Mouse (Mus musculus): ENCODE results near the gene Ltk. TPM values are rescaled to one million over a fixed set of nuclear protein-coding genes. Genes with fewer than 3 reads are reported as not detected.

The Ltk gene
- polyA plus RNA-seq, 1 experiment from 2014 or later: 0.86 TPM

DNA sequence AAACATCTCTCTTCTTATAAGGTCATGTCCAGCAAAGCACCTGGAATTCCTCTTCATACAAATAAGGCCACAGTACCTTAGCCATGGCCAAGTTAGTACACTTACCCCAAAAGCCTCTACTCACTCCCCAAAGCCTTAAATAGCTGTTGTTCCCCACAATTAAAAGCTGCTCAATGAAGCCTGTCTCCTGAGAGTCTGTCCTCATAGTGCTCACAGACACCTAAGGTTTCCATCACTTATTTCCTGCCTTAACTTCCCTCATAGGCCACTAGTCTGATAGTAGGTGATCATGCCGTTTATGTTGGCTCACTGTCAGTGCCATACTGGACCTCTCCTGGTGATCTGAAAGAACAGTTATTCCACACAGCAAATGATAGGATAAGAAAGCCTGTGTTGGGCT, 2.0 kb upstream of the Ltk start:
- H3K4me1 ChIP-seq (ENCODE audit: control insufficient read depth, insufficient read depth, low read length): peaks cover 7% of the 10 kb centered on the region
- no peak overlapping the region for H3K27ac ChIP-seq (ENCODE audit: low read length)
- no peaks in the 10 kb centered on the region for H3K9me3 ChIP-seq (ENCODE audit: control insufficient read depth, low read length)
- 71% methylated on average over 1 of the region's 1 CpGs for WGBS
- ATAC-seq: no peak
- H3K4me2 ChIP-seq (ENCODE audit: low read depth, low read length): no peak overlapping the region
- H3K4me3 ChIP-seq (ENCODE audit: low read length): no peak overlapping the region
- H3K9ac ChIP-seq (ENCODE audit: low read depth, low read length): no peak overlapping the region
- no peaks in the 10 kb centered on the region for H3K36me3 ChIP-seq (ENCODE audit: control insufficient read depth, insufficient read depth, low read length)
- H3K27me3 ChIP-seq (replicated peaks; ENCODE audit: control insufficient read depth, insufficient read depth, low read length): peaks cover 21% of the 10 kb centered on the region

DNA sequence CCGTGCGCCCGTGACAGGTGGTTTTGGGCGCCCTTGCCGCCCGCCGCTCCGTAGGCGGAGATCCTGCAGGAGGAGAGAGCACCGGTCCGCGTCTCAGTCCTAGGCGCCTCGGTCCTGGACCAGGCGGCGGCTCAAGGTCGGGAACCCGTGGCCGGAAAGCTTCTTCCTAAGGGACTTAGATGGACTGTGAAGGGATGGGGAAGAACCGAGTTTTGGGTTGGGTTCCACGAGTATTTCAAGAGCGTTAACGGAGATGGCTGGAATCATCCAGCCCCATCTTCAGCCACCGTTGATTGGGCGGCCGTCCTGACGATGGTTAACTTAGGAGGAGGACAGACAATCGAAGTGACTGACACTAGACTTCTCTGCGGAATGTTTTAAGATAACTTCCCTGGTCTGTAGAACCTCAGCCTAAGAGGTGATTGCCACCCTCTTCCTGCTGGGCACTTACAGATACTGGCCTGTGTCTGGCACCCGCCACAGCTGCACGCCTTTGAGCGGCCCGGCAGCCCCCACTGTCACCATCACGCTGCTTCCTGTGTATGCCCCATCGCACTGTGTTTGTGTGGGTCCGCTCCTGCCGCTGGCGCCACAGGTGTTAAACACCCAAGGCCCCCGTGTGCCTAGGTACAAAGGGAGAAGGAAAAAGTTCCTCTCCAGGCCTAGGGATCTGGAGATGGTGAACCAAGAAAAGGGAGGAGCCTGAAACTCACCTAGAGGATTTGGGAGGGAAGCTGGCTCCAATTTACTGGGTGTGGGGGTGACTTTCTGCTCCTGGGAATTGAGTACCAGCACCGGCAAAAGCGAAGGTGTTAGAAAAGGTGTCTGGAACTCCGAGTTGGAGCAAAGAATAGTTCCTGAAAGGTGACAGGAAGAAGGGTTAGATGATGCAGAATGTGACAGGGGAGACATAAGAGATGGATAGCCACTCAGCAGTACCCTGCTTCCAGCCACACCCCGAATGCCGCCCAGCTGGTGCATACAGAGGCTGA, 1.1 kb downstream of the Ltk start:
- peaks cover 27% of the 10 kb centered on the region for H3K27me3 ChIP-seq (replicated peaks; ENCODE audit: control insufficient read depth, insufficient read depth, low read length)
- H3K27ac ChIP-seq (ENCODE audit: low read length): no peak overlapping the region
- peak; percentile 10; the same call in 1 of the 2 replicates for ATAC-seq
- peak overlapping the region; percentile 68; the same call in 1 of the 2 replicates for H3K9ac ChIP-seq (ENCODE audit: low read depth, low read length)
- H3K4me2 ChIP-seq (ENCODE audit: low read depth, low read length): peak overlapping the region; percentile 99
- 6% methylated on average over 44 of the region's 44 CpGs for WGBS
- peaks cover 7% of the 10 kb centered on the region for H3K4me1 ChIP-seq (ENCODE audit: control insufficient read depth, insufficient read depth, low read length)
- H3K36me3 ChIP-seq (ENCODE audit: control insufficient read depth, insufficient read depth, low read length): no peaks in the 10 kb centered on the region
- H3K9me3 ChIP-seq (ENCODE audit: control insufficient read depth, low read length): no peaks in the 10 kb centered on the region
- peak overlapping the region; percentile 66 for H3K4me3 ChIP-seq (ENCODE audit: low read length)

DNA sequence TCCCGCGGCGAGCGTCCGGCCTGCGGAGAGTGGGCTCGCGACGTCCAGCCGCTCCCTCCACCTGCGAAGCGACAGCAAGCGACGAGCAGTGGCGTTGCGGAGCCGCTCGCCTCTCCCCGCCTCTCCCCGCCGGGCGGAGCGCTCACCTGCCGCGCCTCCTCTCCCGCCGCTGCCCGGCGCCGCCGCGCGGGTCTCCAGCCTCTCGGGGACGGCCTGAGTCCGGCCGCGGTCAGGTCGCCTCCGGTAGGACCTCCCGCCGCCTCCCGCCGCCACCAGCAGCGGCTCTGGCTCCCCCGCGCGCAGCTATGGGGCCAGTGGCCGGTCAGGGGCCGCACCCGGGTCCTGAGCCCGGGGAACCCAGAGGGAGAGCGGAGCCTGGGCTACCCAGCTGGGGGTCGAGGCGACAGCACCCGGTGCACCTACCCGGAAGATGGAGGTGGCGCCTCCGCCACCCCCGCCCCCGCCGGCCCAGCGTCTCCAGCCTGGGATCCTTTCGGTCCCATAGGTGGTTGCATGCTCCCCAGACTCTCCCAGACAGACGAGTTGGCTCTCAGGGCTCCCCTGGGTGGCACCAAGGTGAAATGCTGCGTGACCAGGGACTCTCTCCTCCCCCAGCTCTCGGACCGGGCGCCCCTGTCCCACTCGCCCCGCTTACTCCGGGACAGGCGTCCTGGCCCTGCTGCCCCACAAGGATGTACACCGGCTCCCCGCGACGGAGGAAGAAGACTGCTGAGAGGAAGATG, 2.0 kb downstream of the Ltk start:
- peak; percentile 41 for ATAC-seq
- peak overlapping the region; percentile 66 for H3K4me3 ChIP-seq (ENCODE audit: low read length)
- H3K27me3 ChIP-seq (replicated peaks; ENCODE audit: control insufficient read depth, insufficient read depth, low read length): peaks cover 27% of the 10 kb centered on the region
- H3K4me1 ChIP-seq (ENCODE audit: control insufficient read depth, insufficient read depth, low read length): peaks cover 7% of the 10 kb centered on the region
- under 1% methylated on average over 73 of the region's 77 CpGs for WGBS
- H3K36me3 ChIP-seq (ENCODE audit: control insufficient read depth, insufficient read depth, low read length): no peaks in the 10 kb centered on the region
- H3K9me3 ChIP-seq (ENCODE audit: control insufficient read depth, low read length): no peaks in the 10 kb centered on the region
- no peak overlapping the region for H3K27ac ChIP-seq (ENCODE audit: low read length)
- peak overlapping the region; percentile 68 for H3K9ac ChIP-seq (ENCODE audit: low read depth, low read length)
- peak overlapping the region; percentile 99 for H3K4me2 ChIP-seq (ENCODE audit: low read depth, low read length)

DNA sequence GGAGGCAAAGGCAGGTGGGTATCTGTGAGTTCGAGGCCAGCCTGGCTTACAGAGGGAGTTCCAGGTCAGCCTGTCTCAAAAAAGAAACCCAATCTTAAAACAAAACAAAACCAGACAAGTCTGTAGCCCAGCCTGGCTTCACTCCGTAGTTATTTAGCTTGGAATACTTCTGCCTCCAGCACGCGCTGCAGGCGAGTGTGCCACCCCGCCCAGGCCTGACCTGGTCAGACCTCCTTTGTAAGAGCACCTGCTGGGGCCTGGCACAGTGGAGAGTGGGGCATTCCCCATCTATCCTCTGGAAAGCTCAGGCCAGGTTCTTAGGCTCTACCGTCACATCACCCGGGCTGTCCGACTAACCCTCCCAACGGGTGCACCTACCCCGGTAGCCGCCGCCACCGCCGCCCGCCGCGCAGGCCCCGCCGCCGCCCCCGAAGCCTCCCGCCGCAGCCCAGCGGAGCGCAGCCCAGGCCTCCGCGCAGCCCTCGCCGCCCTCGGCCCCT, 2.6 kb downstream of the Ltk start:
- Histone ChIP-seq H3K4me3 (ENCODE audit: low read length) (peak overlapping the region; percentile 66), H3K36me3 (ENCODE audit: control insufficient read depth, insufficient read depth, low read length) (no peaks in the 10 kb centered on the region), H3K27ac (ENCODE audit: low read length) (no peak overlapping the region), H3K9me3 (ENCODE audit: control insufficient read depth, low read length) (no peaks in the 10 kb centered on the region), H3K27me3 (replicated peaks; ENCODE audit: control insufficient read depth, insufficient read depth, low read length) (peaks cover 30% of the 10 kb centered on the region), H3K4me1 (ENCODE audit: control insufficient read depth, insufficient read depth, low read length) (peaks cover 7% of the 10 kb centered on the region), H3K9ac (ENCODE audit: low read depth, low read length) (peak overlapping the region; percentile 68), H3K4me2 (ENCODE audit: low read depth, low read length) (peak overlapping the region; percentile 99)
- WGBS: 4% methylated on average over 31 of the region's 31 CpGs
- ATAC-seq: peak; percentile 64

DNA sequence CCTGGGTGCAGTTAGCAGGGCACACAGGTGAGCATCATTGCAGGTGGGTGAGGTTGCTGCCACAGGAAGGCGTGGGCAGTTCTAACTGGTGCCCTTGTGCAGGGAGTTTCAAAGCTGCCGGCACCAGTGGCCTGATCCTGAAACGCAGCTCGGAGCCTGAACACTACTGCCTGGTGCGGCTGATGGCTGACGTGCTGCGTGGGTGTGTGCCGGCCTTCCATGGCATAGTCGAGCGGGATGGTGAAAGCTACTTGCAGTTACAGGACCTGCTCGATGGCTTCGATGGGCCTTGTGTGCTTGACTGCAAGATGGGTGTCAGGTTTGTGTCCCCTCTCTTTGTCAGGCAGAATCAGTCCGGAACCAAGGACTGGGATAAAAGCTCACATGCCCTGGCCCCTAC, 11.0 kb downstream of the Ltk start:
- 75% methylated on average over 13 of the region's 13 CpGs for WGBS
- H3K9ac ChIP-seq (ENCODE audit: low read depth, low read length): no peak overlapping the region
- peaks cover 3% of the 10 kb centered on the region; the same call in 1 of the 2 replicates for H3K27me3 ChIP-seq (replicated peaks; ENCODE audit: control insufficient read depth, insufficient read depth, low read length)
- no peak overlapping the region for H3K27ac ChIP-seq (ENCODE audit: low read length)
- H3K4me2 ChIP-seq (ENCODE audit: low read depth, low read length): no peak overlapping the region
- H3K36me3 ChIP-seq (ENCODE audit: control insufficient read depth, insufficient read depth, low read length): no peaks in the 10 kb centered on the region
- H3K4me1 ChIP-seq (ENCODE audit: control insufficient read depth, insufficient read depth, low read length): peaks cover 8% of the 10 kb centered on the region
- no peak overlapping the region for H3K4me3 ChIP-seq (ENCODE audit: low read length)
- no peak for ATAC-seq
- H3K9me3 ChIP-seq (ENCODE audit: control insufficient read depth, low read length): no peaks in the 10 kb centered on the region

DNA sequence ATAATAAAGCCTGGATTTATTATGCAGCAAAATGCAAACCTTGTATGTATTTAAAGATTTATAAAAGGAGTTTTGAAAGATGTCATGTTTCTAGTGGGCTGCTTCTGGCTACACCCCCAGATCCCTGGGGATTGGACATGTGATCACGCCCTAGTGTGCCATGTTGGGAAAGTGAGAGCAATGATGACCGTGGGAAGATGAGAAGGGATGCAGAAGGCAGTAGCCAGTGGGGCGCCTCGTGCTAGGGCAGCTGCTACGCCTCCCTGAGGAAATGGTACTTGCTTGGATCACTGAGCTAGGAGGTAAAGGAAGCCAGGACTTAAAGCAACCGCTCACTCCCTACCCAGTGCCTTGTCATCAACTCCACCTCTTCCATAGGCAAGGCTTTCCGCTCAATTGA, 12.7 kb downstream of the Ltk start:
- H3K27me3 ChIP-seq (replicated peaks; ENCODE audit: control insufficient read depth, insufficient read depth, low read length): peaks cover 4% of the 10 kb centered on the region; the same call in 1 of the 2 replicates
- 81% methylated on average over 7 of the region's 7 CpGs for WGBS
- no peak overlapping the region for H3K9ac ChIP-seq (ENCODE audit: low read depth, low read length)
- H3K9me3 ChIP-seq (ENCODE audit: control insufficient read depth, low read length): no peaks in the 10 kb centered on the region
- H3K27ac ChIP-seq (ENCODE audit: low read length): no peak overlapping the region
- H3K4me3 ChIP-seq (ENCODE audit: low read length): no peak overlapping the region
- peaks cover 20% of the 10 kb centered on the region for H3K4me1 ChIP-seq (ENCODE audit: control insufficient read depth, insufficient read depth, low read length)
- no peaks in the 10 kb centered on the region for H3K36me3 ChIP-seq (ENCODE audit: control insufficient read depth, insufficient read depth, low read length)
- H3K4me2 ChIP-seq (ENCODE audit: low read depth, low read length): no peak overlapping the region
- ATAC-seq: no peak

DNA sequence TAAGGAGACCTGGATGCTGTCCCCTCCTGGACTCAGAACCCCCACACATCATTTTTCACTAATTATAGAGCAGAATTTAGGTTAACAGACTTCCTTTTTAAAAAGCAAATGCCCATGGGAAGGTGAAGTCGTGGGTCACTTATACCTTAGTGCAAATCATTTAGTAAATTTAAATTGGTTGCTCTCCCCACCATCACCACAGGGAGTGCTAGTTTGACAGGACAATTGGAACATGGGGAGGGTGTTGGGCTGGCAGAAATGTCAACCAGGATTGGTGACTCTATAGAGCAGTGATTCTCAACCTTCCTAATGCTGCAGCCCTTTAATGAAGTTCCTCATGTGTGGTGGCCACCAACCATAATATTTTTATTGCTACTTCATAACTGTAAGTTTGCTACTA, 14.9 kb downstream of the Ltk start:
- Histone ChIP-seq H3K4me3 (ENCODE audit: low read length) (peak overlapping the region; percentile 60), H3K4me2 (ENCODE audit: low read depth, low read length) (peak overlapping the region; percentile 100; the same call in 1 of the 2 replicates), H3K27ac (ENCODE audit: low read length) (peak overlapping the region; percentile 94)

DNA sequence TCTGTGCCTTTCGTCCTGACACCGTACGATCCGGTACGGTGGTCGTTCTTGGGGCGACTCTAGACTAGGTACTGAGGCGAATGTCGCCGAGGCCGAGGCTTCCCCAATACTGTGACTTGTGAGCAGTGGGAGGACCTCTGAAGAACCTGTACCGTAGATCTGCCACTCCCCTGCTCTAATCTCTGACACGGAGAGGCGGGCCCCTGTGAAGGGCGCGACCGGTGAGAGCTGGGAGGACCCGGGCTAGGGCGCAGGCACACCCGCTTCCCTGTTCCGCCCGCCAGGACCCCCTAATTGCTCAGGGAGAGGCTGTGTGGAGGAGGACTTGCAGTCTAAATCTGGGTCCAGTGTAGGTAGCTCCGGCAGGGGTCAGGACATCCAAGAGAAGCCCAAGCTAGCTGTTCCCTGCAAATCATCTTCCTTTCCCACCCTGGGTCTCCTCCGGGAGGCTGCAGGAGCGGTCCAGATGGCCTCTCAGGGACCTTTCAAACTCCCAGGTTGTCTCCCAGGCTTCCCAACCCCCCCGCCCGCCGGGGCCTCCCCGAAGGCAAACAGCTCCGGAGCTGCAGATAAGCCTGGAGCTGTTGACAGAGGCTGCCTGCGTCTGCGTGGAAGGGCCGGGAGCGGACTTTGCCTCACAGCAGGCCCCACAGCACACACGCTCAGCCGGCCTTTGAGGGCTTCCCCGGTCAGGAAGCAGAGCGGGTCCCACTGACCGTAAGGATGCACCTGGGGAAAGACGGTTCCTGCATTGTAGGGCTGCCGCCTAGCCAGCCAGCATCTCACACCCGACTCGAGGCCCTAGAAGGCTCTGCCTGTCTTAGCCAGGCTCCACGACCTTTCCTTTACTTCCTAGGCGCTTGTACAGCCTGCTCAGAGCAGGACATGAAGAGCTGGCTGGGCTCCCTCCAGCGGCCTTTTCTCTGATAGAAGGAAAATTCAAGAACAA, 15.8 kb downstream of the Ltk start:
- Histone ChIP-seq H3K4me3 (ENCODE audit: low read length) (peak overlapping the region; percentile 60), H3K27me3 (replicated peaks; ENCODE audit: control insufficient read depth, insufficient read depth, low read length) (peaks cover 4% of the 10 kb centered on the region; the same call in 1 of the 2 replicates), H3K27ac (ENCODE audit: low read length) (peak overlapping the region; percentile 94), H3K9me3 (ENCODE audit: control insufficient read depth, low read length) (no peaks in the 10 kb centered on the region), H3K9ac (ENCODE audit: low read depth, low read length) (peak overlapping the region; percentile 74), H3K4me1 (ENCODE audit: control insufficient read depth, insufficient read depth, low read length) (peaks cover 32% of the 10 kb centered on the region), H3K4me2 (ENCODE audit: low read depth, low read length) (peak overlapping the region; percentile 100), H3K36me3 (ENCODE audit: control insufficient read depth, insufficient read depth, low read length) (no peaks in the 10 kb centered on the region)
- WGBS: 6% methylated on average over 45 of the region's 46 CpGs
- peak; percentile 89 for ATAC-seq

More for the DNA sequence above, 14.9 kb downstream of the Ltk start:
- 0 out of 2 replicates have a peak overlapping the region, but pooled peaks have one; percentile 46 for H3K9ac ChIP-seq (ENCODE audit: low read depth, low read length)
- whole genome bisulfite sequencing: 8% methylated on average over 1 of the region's 1 CpGs
- H3K9me3 ChIP-seq (ENCODE audit: control insufficient read depth, low read length): no peaks in the 10 kb centered on the region
- H3K4me1 ChIP-seq (ENCODE audit: control insufficient read depth, insufficient read depth, low read length): peaks cover 32% of the 10 kb centered on the region
- no peak for ATAC-seq
- H3K36me3 ChIP-seq (ENCODE audit: control insufficient read depth, insufficient read depth, low read length): no peaks in the 10 kb centered on the region
- H3K27me3 ChIP-seq (replicated peaks; ENCODE audit: control insufficient read depth, insufficient read depth, low read length): peaks cover 4% of the 10 kb centered on the region; the same call in 1 of the 2 replicates

All from intestine, embryonic 16.5 days (tissue).